Mouse (Mus musculus) limb, embryonic 11.5 days (tissue): ENCODE measurements around the gene Chit1. TPM values are rescaled to one million over a fixed set of nuclear protein-coding genes. Genes with fewer than 3 reads are reported as not detected.

Experiments
- ATAC-seq: fragments of 200-750 bp; cut with Nextera tagmentation; 2 replicates; pipeline ENCODE4 v1.8.0; 2017; ENCODE audit warnings: low read depth; ENCODE audit not compliant: insufficient number of reproducible peaks, low FRiP score, low TSS enrichment
- DNase-seq: peaks from one replicate; pipeline ENCODE4 v3.0.0-alpha.2; 2015; ENCODE audit warnings: low spot score
- H3K27ac ChIP-seq: fragments of 300-500 bp; sonication (generic); replicated peaks from 2 replicates; pipeline ENCODE4 v1.5.1; 2014; ENCODE audit warnings: low read depth, mild to moderate bottlenecking, low read length
- H3K27me3 ChIP-seq: fragments of 300-500 bp; sonication (generic); 2 replicates; pipeline ENCODE4 v1.6.1; 2014; ENCODE audit warnings: mild to moderate bottlenecking, low read length, mixed read lengths; ENCODE audit not compliant: control insufficient read depth, insufficient read depth
- H3K36me3 ChIP-seq: fragments of 300-500 bp; sonication (generic); 2 replicates; pipeline ENCODE4 v1.6.1; 2014; ENCODE audit warnings: mild to moderate bottlenecking, low read length, moderate library complexity, mixed read lengths; ENCODE audit not compliant: control insufficient read depth, insufficient read depth
- H3K4me1 ChIP-seq: fragments of 300-500 bp; sonication (generic); 2 replicates; pipeline ENCODE4 v1.6.1; 2014; ENCODE audit warnings: low read length, mixed read lengths; ENCODE audit not compliant: control insufficient read depth, insufficient read depth
- H3K4me2 ChIP-seq: fragments of 300-500 bp; sonication (generic); 2 replicates; pipeline ENCODE4 v1.6.1; 2014; ENCODE audit warnings: low read depth, mild to moderate bottlenecking, moderate library complexity; ENCODE audit not compliant: severe bottlenecking
- H3K4me3 ChIP-seq: fragments of 300-500 bp; sonication (generic); 2 replicates; pipeline ENCODE4 v1.5.1; 2014; ENCODE audit warnings: low read depth, low read length
- H3K9ac ChIP-seq: fragments of 300-500 bp; sonication (generic); 2 replicates; pipeline ENCODE4 v1.6.1; 2014; ENCODE audit warnings: mild to moderate bottlenecking, low read length
- H3K9me3 ChIP-seq: fragments of 300-500 bp; sonication (generic); 2 replicates; pipeline ENCODE4 v1.6.1; 2016; ENCODE audit warnings: low read length; ENCODE audit not compliant: control insufficient read depth
- WGBS: fragments of 180-500 bp; shearing (Covaris S2); extraction: QIAGEN DNeasy Blood & Tissue Kit; methylation state at CpG from one replicate; pipeline ENCODE4 v1.1.7; 2014; 5-methylcytosine and 5-hydroxymethylcytosine counted together
- polyA plus RNA-seq: library from polyadenylated mRNA; unstranded; fragments of >200 nt; fragmentation: Nextera tagmentation; extraction: Ambion mirVana; gene quantifications from 2 replicates; pipeline ENCODE4 v1.2.1, GENCODE M21; 2014

Chit1 gene
- polyA plus RNA-seq, 1 experiment from 2014 or later, result not detected

GRCm38 (mm10) chr1:134150745-134151144, 39.7 kb downstream of the Chit1 start:
- H3K27ac ChIP-seq, result no peak overlapping the region
- WGBS, result 95% methylated on average over 9 of the region's 9 CpGs
- H3K9ac ChIP-seq, result no peak overlapping the region
- no peak overlapping the region for H3K4me3 ChIP-seq
- no peak for DNase-seq
- H3K4me2 ChIP-seq, result no peak overlapping the region
- peaks cover 4% of the 10 kb centered on the region; the same call in 1 of the 2 replicates for H3K9me3 ChIP-seq
- ATAC-seq, result no peak
- no peaks in the 10 kb centered on the region for H3K4me1 ChIP-seq
- H3K36me3 ChIP-seq, result no peaks in the 10 kb centered on the region
- H3K27me3 ChIP-seq, result no peaks in the 10 kb centered on the region

- DNase-seq (peak; percentile 96), ATAC-seq (peak; percentile 63)
- no peaks in the 10 kb centered on the region for H3K36me3 ChIP-seq
- peaks cover 4% of the 10 kb centered on the region; the same call in 1 of the 2 replicates for H3K9me3 ChIP-seq
- H3K4me1 ChIP-seq, result no peaks in the 10 kb centered on the region
- H3K4me3 ChIP-seq, result no peak overlapping the region
- H3K9ac ChIP-seq, result no peak overlapping the region
- H3K4me2 ChIP-seq, result no peak overlapping the region
- no peak overlapping the region for H3K27ac ChIP-seq
- 37% methylated on average over 13 of the region's 13 CpGs for WGBS
- H3K27me3 ChIP-seq, result no peaks in the 10 kb centered on the region
Measured at GRCm38 (mm10) chr1:134151655-134152412, 40.8 kb downstream of the Chit1 start.

GRCm38 (mm10) chr1:134152626-134153590, 41.9 kb downstream of the Chit1 start:
- no peak overlapping the region for H3K4me2 ChIP-seq
- no peaks in the 10 kb centered on the region for H3K36me3 ChIP-seq
- no peak overlapping the region for H3K9ac ChIP-seq
- DNase-seq, result no peak
- no peaks in the 10 kb centered on the region for H3K4me1 ChIP-seq
- ATAC-seq, result no peak
- no peak overlapping the region for H3K27ac ChIP-seq
- H3K27me3 ChIP-seq, result no peaks in the 10 kb centered on the region
- WGBS, result 76% methylated on average over 21 of the region's 21 CpGs
- H3K4me3 ChIP-seq, result no peak overlapping the region
- H3K9me3 ChIP-seq, result peaks cover 4% of the 10 kb centered on the region; the same call in 1 of the 2 replicates

GRCm38 (mm10) chr1:134154121-134154520, 43.1 kb downstream of the Chit1 start:
- DNase-seq (no peak), ATAC-seq (no peak)
- H3K27ac ChIP-seq, result no peak overlapping the region
- no peaks in the 10 kb centered on the region for H3K4me1 ChIP-seq
- no peak overlapping the region for H3K4me3 ChIP-seq
- H3K36me3 ChIP-seq, result no peaks in the 10 kb centered on the region
- H3K27me3 ChIP-seq, result no peaks in the 10 kb centered on the region
- peaks cover 4% of the 10 kb centered on the region; the same call in 1 of the 2 replicates for H3K9me3 ChIP-seq
- H3K9ac ChIP-seq, result no peak overlapping the region
- 88% methylated on average over 3 of the region's 3 CpGs for WGBS
- no peak overlapping the region for H3K4me2 ChIP-seq

GRCm38 (mm10) chr1:134154655-134155054, 43.6 kb downstream of the Chit1 start:
- ATAC-seq (no peak), DNase-seq (no peak)
- Histone ChIP-seq H3K4me1 (no peaks in the 10 kb centered on the region), H3K27me3 (0 out of 2 replicates have a peak, but pooled peaks cover under 1% of the 10 kb centered on the region), H3K9ac (no peak overlapping the region), H3K36me3 (no peaks in the 10 kb centered on the region), H3K4me2 (no peak overlapping the region), H3K4me3 (no peak overlapping the region), H3K9me3 (peaks cover 4% of the 10 kb centered on the region; the same call in 1 of the 2 replicates), H3K27ac (no peak overlapping the region)
- 50% methylated on average over 3 of the region's 3 CpGs for WGBS

- no peak for ATAC-seq
- Histone ChIP-seq H3K9ac (no peak overlapping the region), H3K27me3 (0 out of 2 replicates have a peak, but pooled peaks cover 2% of the 10 kb centered on the region), H3K4me2 (no peak overlapping the region), H3K9me3 (no peaks in the 10 kb centered on the region), H3K36me3 (no peaks in the 10 kb centered on the region), H3K27ac (no peak overlapping the region), H3K4me1 (no peaks in the 10 kb centered on the region), H3K4me3 (no peak overlapping the region)
- no peak for DNase-seq
- WGBS, result 84% methylated on average over 3 of the region's 3 CpGs
Measured at GRCm38 (mm10) chr1:134160404-134160803, 49.4 kb downstream of the Chit1 start.

- Histone ChIP-seq H3K36me3 (no peaks in the 10 kb centered on the region), H3K4me1 (no peaks in the 10 kb centered on the region), H3K27ac (no peak overlapping the region)
Measured at GRCm38 (mm10) chr1:134161399-134161798, 50.4 kb downstream of the Chit1 start.

GRCm38 (mm10) chr1:134162510-134163225, 51.6 kb downstream of the Chit1 start:
- Histone ChIP-seq H3K4me1 (no peaks in the 10 kb centered on the region), H3K36me3 (no peaks in the 10 kb centered on the region), H3K4me3 (no peak overlapping the region), H3K9ac (no peak overlapping the region), H3K27ac (no peak overlapping the region), H3K4me2 (no peak overlapping the region), H3K9me3 (no peaks in the 10 kb centered on the region), H3K27me3 (0 out of 2 replicates have a peak, but pooled peaks cover 2% of the 10 kb centered on the region)
- DNase-seq (no peak), ATAC-seq (no peak)
- 84% methylated on average over 6 of the region's 6 CpGs for whole genome bisulfite sequencing

More at GRCm38 (mm10) chr1:134161399-134161798, 50.4 kb downstream of the Chit1 start:
- Histone ChIP-seq H3K4me3 (no peak overlapping the region), H3K9ac (no peak overlapping the region), H3K9me3 (no peaks in the 10 kb centered on the region), H3K4me2 (no peak overlapping the region), H3K27me3 (0 out of 2 replicates have a peak, but pooled peaks cover 2% of the 10 kb centered on the region)
- ATAC-seq (no peak), DNase-seq (no peak)
- 87% methylated on average over 6 of the region's 6 CpGs for WGBS
